Mouse (Mus musculus): ENCODE measurements around the gene Brap.
A peak's percentile ranks its signal among the peaks of the same experiment; 100 is the strongest.

DNA sequence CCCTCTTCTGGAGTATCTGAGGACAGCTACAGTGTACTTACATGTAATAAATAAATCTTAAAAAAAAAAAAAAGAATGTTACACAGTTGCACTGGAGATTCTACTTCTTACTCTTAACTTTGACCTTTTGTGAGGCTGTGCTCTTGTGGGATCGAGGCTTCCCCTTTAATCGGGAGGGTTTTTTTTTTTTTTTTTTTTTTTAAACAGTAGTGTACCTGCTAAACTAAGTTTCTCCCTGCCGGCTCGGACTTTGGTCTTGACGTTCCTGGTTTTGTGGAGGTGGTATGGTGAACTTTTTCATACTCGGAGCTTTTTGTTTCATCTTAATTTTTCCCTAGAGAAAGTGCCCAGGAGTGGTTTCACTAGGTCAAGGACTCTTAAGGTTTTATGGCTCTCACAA is 54.6 kb downstream of the Brap start:
- peak; percentile 23; the same call in 1 of the 2 replicates for TF ChIP-seq CTCF (IDR thresholded peaks at IDR 0.05)
- no peak for TF ChIP-seq EP300 (IDR thresholded peaks at IDR 0.05; ENCODE audit: insufficient read depth, low read depth, low read length)
- no peak for TF ChIP-seq POLR2A (IDR thresholded peaks at IDR 0.05; ENCODE audit: insufficient read depth, low read depth, low read length)

Measured in heart, adult 2 months (tissue).